Mouse (Mus musculus): ENCODE measurements around the gene Megf8.

- TF ChIP-seq CTCF (IDR thresholded peaks at IDR 0.05; ENCODE audit: borderline replicate concordance, insufficient read depth, low read length) (no peak), POLR2A (IDR thresholded peaks at IDR 0.05; ENCODE audit: low read depth, low read length) (no peak)
Measured at GRCm38 (mm10) chr7:25274996-25275395, 42.0 kb upstream of the Megf8 start.
